Mouse (Mus musculus) kidney, embryonic 14.5 days (tissue): ENCODE measurements at regions not wholly inside any gene's neighbourhood (a gene's known extent, or its start where the extent isn't known, plus 50 kb on each side); places are given as distances from the start of the nearest gene placed in this dataset.
"Not testable (repeated sequence)": the region's sequence is repeated elsewhere in the genome, so short reads cannot be mapped to it uniquely, and the experiment has no call there.

Source experiments
- ATAC-seq: fragments of 200-750 bp; cut with Nextera tagmentation; 2 replicates; pipeline ENCODE4 v1.8.0; 2017; ENCODE audit warnings: moderate number of reproducible peaks, mild to moderate bottlenecking, moderate TSS enrichment, moderate library complexity; ENCODE audit not compliant: low FRiP score, low TSS enrichment
- H3K27ac ChIP-seq: fragments of 300-500 bp; sonication (generic); 2 replicates; pipeline ENCODE4 v1.5.1; 2014; ENCODE audit warnings: low read depth, mild to moderate bottlenecking, low read length, moderate library complexity, mixed read lengths
- H3K27me3 ChIP-seq: fragments of 300-500 bp; sonication (generic); 2 replicates; pipeline ENCODE4 v1.6.1; 2014; ENCODE audit warnings: mild to moderate bottlenecking, low read length; ENCODE audit not compliant: control insufficient read depth, insufficient read depth
- H3K36me3 ChIP-seq: fragments of 300-500 bp; sonication (generic); 2 replicates; pipeline ENCODE4 v1.6.1; 2014; ENCODE audit warnings: low read length, mixed read lengths; ENCODE audit not compliant: control insufficient read depth, insufficient read depth
- H3K4me1 ChIP-seq: fragments of 300-500 bp; sonication (generic); 2 replicates; pipeline ENCODE4 v1.6.1; 2014; ENCODE audit warnings: low read length, mixed read lengths; ENCODE audit not compliant: control insufficient read depth, insufficient read depth
- H3K4me2 ChIP-seq: fragments of 300-500 bp; sonication (generic); replicated peaks from 2 replicates; pipeline ENCODE4 v1.6.1; 2014; ENCODE audit warnings: low read depth, mild to moderate bottlenecking, low read length
- H3K4me3 ChIP-seq: fragments of 300-500 bp; sonication (generic); 2 replicates; pipeline ENCODE4 v1.5.1; 2014; ENCODE audit warnings: mild to moderate bottlenecking, low read length
- H3K9ac ChIP-seq: fragments of 300-500 bp; sonication (generic); 2 replicates; pipeline ENCODE4 v1.6.1; 2014; ENCODE audit warnings: low read depth, mild to moderate bottlenecking, low read length, moderate library complexity
- H3K9me3 ChIP-seq: fragments of 300-500 bp; sonication (generic); 2 replicates; pipeline ENCODE4 v1.6.1; 2016; ENCODE audit warnings: low read length; ENCODE audit not compliant: control insufficient read depth
- WGBS: fragments of 180-500 bp; shearing (Covaris S2); extraction: QIAGEN DNeasy Blood & Tissue Kit; methylation state at CpG from one replicate; pipeline ENCODE4 v1.1.7; 2014; 5-methylcytosine and 5-hydroxymethylcytosine counted together

DNA sequence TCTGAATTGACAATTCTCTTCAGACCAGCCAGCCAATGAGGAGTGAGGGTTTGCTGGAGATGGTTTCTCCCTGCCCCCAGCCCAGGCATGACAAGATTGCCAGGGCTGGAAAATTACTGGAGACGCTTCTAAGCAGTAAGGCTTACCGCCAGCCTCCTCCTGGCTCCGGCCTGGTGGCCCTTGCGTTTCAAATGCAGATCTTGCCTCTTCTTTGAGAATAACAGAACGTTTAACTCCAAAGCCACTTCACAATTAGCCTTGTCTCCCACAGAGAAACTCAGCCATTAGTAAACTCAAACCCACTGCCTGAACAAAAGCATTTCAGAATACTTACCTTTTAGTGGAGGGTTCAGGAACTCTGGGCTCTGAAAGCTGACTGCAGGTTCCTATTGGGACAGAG is 150.6 kb upstream of the Ajap1 start:
- Histone ChIP-seq H3K27me3 (no peaks in the 10 kb centered on the region; the same call in 1 of the 2 replicates), H3K9ac (no peak overlapping the region), H3K4me1 (no peaks in the 10 kb centered on the region), H3K4me3 (no peak overlapping the region), H3K27ac (no peak overlapping the region), H3K9me3 (0 out of 2 replicates have a peak, but pooled peaks cover 4% of the 10 kb centered on the region), H3K36me3 (no peaks in the 10 kb centered on the region), H3K4me2 (no peak overlapping the region)
- ATAC-seq, result no peak
- 21% methylated on average over 5 of the region's 5 CpGs for WGBS

DNA sequence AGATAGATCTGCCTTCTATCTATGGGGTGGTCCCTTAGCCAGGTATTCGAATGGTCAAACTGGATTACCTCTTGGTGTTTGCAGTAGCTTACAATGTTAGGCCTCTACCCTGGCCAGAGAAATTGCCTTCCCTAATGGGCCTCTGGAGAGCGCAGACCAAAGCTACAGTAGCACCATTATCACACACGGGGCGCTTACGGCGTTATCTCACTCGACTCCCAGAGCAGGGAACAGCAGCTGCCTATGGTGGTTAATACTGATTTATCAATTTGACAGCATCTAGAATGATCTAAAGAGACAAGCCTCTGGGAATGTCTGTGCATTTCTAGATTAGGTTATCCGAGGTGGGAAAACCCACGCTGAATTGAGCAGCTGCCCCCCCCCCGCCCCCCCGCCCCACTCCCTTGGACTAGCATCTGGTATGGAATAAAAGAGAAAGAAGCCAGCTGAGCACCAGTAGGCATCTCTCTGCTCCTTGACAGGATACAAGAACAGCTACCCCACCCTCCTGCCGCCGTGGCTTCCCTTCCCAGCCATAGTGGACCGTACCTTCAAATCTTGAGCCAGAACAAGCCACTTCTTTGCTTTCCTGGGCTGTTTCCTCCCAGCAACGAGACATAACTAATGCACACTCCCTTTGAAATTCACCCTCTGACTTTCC is 151.7 kb upstream of the Ajap1 start:
- H3K4me2 ChIP-seq, result no peak overlapping the region
- H3K36me3 ChIP-seq, result no peaks in the 10 kb centered on the region
- H3K27ac ChIP-seq, result no peak overlapping the region
- no peaks in the 10 kb centered on the region; the same call in 1 of the 2 replicates for H3K27me3 ChIP-seq
- no peak for ATAC-seq
- no peak overlapping the region for H3K9ac ChIP-seq
- H3K4me3 ChIP-seq, result no peak overlapping the region
- no peaks in the 10 kb centered on the region for H3K4me1 ChIP-seq
- 0 out of 2 replicates have a peak, but pooled peaks cover 4% of the 10 kb centered on the region for H3K9me3 ChIP-seq
- 51% methylated on average over 15 of the region's 15 CpGs for whole genome bisulfite sequencing

DNA sequence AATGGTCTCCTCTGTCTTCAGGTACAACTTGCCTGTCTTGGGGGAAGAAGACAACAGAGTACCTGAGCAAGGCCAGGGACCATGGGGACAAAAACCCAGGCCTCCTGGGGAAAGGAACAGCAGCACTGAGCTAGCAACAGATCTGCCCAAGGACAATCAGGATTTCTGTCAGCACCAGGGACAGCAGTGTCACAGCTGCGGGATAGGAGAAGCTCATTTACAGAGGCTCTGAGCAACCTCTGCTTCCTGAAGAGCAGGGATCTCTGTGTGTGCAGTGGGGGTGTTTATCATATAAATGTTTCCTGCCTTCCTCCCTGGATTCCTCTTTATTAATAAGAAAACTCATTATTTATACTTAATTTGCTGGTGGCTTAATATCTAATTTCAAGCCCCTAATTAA is 155.4 kb upstream of the Ajap1 start:
- Histone ChIP-seq H3K9me3 (no peaks in the 10 kb centered on the region), H3K27ac (no peak overlapping the region), H3K4me1 (no peaks in the 10 kb centered on the region), H3K27me3 (no peaks in the 10 kb centered on the region; the same call in 1 of the 2 replicates), H3K4me3 (no peak overlapping the region), H3K36me3 (no peaks in the 10 kb centered on the region), H3K9ac (no peak overlapping the region), H3K4me2 (no peak overlapping the region)
- 0% methylated on average over 1 of the region's 1 CpGs for WGBS
- ATAC-seq, result no peak

DNA sequence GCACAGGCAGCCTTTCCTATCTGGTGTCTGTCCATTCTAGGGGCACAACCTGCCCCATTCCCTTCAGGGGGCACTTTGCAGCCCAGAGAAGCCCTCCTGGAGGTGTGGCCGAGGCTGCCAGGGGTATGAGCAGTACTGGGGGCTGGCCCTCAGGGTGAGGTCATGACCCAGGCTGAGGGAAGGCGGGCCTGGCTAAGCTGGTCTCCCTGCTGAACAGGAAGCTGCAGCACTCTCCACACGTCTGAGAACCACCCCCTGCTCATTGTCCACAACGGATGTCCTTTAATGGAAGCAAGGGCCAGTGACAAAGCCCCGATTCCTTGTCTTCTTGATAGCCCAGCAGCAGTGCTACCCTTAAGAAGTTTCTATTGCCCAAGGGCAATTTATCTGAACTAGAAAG is 169.2 kb upstream of the Ajap1 start:
- Histone ChIP-seq H3K4me3 (no peak overlapping the region), H3K9ac (no peak overlapping the region), H3K4me1 (no peaks in the 10 kb centered on the region), H3K36me3 (no peaks in the 10 kb centered on the region), H3K27ac (no peak overlapping the region), H3K27me3 (no peaks in the 10 kb centered on the region), H3K4me2 (no peak overlapping the region), H3K9me3 (no peaks in the 10 kb centered on the region)
- ATAC-seq, result 0 out of 2 replicates have a peak, but pooled peaks have one; percentile 16
- 1% methylated on average over 5 of the region's 5 CpGs for WGBS

DNA sequence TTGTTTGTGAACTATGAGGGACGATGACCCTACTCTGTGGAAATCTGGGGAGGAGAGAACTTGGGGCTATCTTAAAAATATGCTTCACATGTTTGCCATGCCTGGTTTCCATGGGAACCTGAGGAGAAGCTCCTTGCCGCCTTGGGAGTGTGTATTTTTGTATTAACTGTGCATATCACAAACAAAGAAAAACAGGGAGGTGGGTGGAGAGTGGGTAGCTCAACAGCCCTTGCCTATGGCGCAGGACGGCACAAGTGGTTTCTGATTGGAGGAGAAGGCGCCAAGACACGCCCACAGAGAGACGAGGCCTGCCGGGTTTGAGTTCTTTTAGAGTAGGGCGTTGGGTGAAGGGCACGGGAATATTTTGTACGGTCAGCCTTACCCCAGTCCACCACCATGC is 170.2 kb upstream of the Ajap1 start:
- H3K4me2 ChIP-seq, result no peak overlapping the region
- H3K4me1 ChIP-seq, result no peaks in the 10 kb centered on the region
- no peak overlapping the region for H3K27ac ChIP-seq
- no peak overlapping the region for H3K4me3 ChIP-seq
- no peak for ATAC-seq
- no peaks in the 10 kb centered on the region for H3K36me3 ChIP-seq
- no peaks in the 10 kb centered on the region for H3K27me3 ChIP-seq
- no peak overlapping the region for H3K9ac ChIP-seq
- WGBS, result 90% methylated on average over 11 of the region's 11 CpGs
- no peaks in the 10 kb centered on the region for H3K9me3 ChIP-seq

DNA sequence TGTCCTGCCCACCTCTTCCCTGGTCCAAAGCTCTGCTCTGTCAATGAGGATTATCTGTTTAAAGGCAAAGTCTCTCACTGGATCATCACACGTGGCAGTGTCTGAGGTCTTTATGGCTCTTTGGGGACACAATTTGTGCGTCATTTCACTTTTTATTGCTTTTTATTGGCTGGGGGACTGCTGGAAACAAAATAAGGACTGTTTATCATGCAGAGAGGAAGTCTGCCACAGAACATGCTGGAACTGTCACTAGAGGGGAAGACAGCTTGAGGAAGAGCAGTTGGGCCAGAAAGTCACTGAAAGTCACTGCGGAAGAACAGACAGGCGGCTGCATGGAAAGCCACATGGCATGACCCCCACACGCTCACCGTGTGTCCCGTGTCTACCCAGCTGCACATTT is 180.1 kb upstream of the Ajap1 start:
- Histone ChIP-seq H3K36me3 (no peaks in the 10 kb centered on the region), H3K9me3 (peaks cover 3% of the 10 kb centered on the region; the same call in 1 of the 2 replicates), H3K27me3 (no peaks in the 10 kb centered on the region), H3K4me1 (no peaks in the 10 kb centered on the region), H3K27ac (no peak overlapping the region), H3K4me3 (no peak overlapping the region), H3K9ac (no peak overlapping the region), H3K4me2 (no peak overlapping the region)
- WGBS, result 51% methylated on average over 7 of the region's 7 CpGs
- no peak for ATAC-seq

GRCm38 (mm10) chr4:153666626-153667236 is 184.1 kb upstream of the Ajap1 start:
- H3K4me1 ChIP-seq, H3K9me3 ChIP-seq, H3K36me3 ChIP-seq, H3K27me3 ChIP-seq, H3K4me3 ChIP-seq, H3K9ac ChIP-seq, H3K4me2 ChIP-seq, ATAC-seq, H3K27ac ChIP-seq: not testable (repeated sequence)
- 76% methylated on average over 6 of the region's 6 CpGs for WGBS

GRCm38 (mm10) chr4:153669070-153669469 is 186.5 kb upstream of the Ajap1 start:
- no peak for ATAC-seq
- 81% methylated on average over 4 of the region's 4 CpGs for WGBS
- Histone ChIP-seq H3K27me3 (no peaks in the 10 kb centered on the region), H3K9ac (no peak overlapping the region), H3K4me2 (no peak overlapping the region), H3K4me3 (no peak overlapping the region), H3K4me1 (no peaks in the 10 kb centered on the region), H3K9me3 (no peaks in the 10 kb centered on the region), H3K27ac (no peak overlapping the region), H3K36me3 (no peaks in the 10 kb centered on the region)

GRCm38 (mm10) chr4:153670216-153670615 is 187.6 kb upstream of the Ajap1 start:
- no peak for ATAC-seq
- H3K9me3 ChIP-seq, result no peaks in the 10 kb centered on the region
- WGBS, result 88% methylated on average over 13 of the region's 13 CpGs

More at GRCm38 (mm10) chr4:153670216-153670615, 187.6 kb upstream of the Ajap1 start:
- no peak overlapping the region for H3K4me2 ChIP-seq
- no peak overlapping the region for H3K4me3 ChIP-seq
- H3K4me1 ChIP-seq, result no peaks in the 10 kb centered on the region
- no peaks in the 10 kb centered on the region for H3K27me3 ChIP-seq
- no peak overlapping the region for H3K27ac ChIP-seq
- H3K9ac ChIP-seq, result no peak overlapping the region
- H3K36me3 ChIP-seq, result no peaks in the 10 kb centered on the region
